Mouse (Mus musculus): ENCODE measurements around the gene Bet1l. TPM values are rescaled to one million over a fixed set of nuclear protein-coding genes. Genes with fewer than 3 reads are reported as not detected.

Bet1l gene
- polyA plus RNA-seq, 1 experiment, result 18.1 TPM

DNA sequence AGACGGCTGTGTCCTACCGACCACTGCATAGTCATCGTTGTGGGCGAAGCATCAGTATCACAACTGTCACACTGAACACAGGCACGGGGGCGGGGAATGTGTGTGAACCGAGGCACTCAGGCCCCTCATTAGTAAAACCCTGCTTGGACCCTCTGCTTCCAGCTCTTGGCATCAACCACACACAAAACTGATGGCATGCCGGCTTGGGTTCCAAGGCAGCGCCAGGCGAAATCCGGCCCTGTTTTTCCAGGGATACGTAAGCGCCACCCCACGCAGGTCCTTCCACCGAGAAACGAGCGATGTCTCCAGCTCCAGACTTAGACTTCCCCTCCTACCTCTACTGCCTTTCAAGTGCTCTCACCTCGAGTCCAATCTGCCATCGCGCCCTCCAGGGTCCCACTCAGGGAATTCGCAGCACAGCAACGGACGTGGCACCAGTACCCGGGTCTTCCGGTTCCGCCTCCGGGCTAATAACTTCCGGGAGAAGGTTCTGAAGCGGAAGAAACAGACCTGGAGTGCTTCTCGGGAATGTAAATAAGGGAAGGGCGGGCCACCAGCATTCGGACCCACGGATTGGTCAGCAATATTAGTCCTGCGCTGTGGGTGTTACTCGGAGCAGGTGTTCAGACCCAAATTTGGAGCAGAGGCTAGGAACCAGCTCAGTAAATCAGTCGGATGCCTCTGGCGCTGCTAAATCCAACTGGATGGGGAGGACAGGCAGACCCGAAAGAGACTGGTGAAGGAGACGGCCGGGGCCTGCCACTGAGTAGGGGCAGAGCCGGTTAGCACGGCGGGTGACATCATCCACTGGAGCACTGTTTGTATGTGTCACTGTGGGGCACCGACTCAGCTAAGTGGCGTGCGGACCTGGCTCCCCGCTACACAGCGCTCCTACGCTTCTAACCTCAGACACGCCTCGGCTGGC, 1.3 kb downstream of the Bet1l start, which contains the start of gene Gm45785:
Gm45785 (minus strand) TSS at position 472 of the 925 bp plus-strand sequence.
- under 1% methylated on average over 51 of the region's 51 CpGs for WGBS
- peak; percentile 66; the same call in 1 of the 2 replicates for TF ChIP-seq POLR2A (IDR thresholded peaks at IDR 0.05; ENCODE audit: borderline replicate concordance, control insufficient read depth, low read depth, low read length)
- TF ChIP-seq CTCF (IDR thresholded peaks at IDR 0.05; ENCODE audit: control insufficient read depth, insufficient read depth, low read length), result no peak
- Histone ChIP-seq H3K27ac (ENCODE audit: control insufficient read depth, insufficient read depth, low read depth, low read length, poor library complexity) (peak within 1 kb of the TSS; percentile 88), H3K4me1 (ENCODE audit: control insufficient read depth, insufficient read depth, low read length) (peaks cover 6% of the 10 kb centered on the region; the same call in 1 of the 2 replicates), H3K4me3 (replicated peaks; ENCODE audit: control insufficient read depth, low read depth, low read length) (peak within 1 kb of the TSS; percentile 82)

GRCm38 (mm10) chr7:140855181-140855580, 2.2 kb downstream of the Bet1l start:
- 57% methylated on average over 9 of the region's 9 CpGs for WGBS
- Histone ChIP-seq H3K27ac (ENCODE audit: control insufficient read depth, insufficient read depth, low read depth, low read length, poor library complexity) (no peak overlapping the region; the same call in 1 of the 2 replicates), H3K4me3 (replicated peaks; ENCODE audit: control insufficient read depth, low read depth, low read length) (peak overlapping the region; percentile 82), H3K4me1 (ENCODE audit: control insufficient read depth, insufficient read depth, low read length) (peaks cover 6% of the 10 kb centered on the region; the same call in 1 of the 2 replicates)
- TF ChIP-seq CTCF (IDR thresholded peaks at IDR 0.05; ENCODE audit: control insufficient read depth, insufficient read depth, low read length), result no peak
- TF ChIP-seq POLR2A (IDR thresholded peaks at IDR 0.05; ENCODE audit: borderline replicate concordance, control insufficient read depth, low read depth, low read length), result no peak

DNA sequence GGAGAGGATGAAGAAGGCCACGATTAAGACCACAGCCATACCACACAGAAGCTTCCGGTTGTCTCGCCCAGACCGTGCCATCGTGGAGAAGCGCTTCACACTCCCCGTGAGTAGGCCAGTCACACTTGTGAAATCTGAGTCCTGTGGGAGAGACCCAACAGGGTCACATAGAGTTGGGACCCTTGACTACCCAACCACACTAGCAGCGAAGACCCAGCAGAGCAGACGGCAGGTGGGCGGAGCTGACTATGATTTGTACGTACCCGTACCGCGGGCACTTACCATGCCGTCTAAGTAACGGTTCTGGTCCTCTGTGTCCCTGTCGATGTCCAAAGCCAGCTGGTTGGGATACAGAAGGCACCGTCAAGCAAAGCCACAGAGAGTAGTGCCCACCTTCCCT, 2.9 kb downstream of the Bet1l start:
- Histone ChIP-seq H3K4me1 (ENCODE audit: control insufficient read depth, insufficient read depth, low read length) (peaks cover 6% of the 10 kb centered on the region; the same call in 1 of the 2 replicates), H3K4me3 (replicated peaks; ENCODE audit: control insufficient read depth, low read depth, low read length) (no peak overlapping the region), H3K27ac (ENCODE audit: control insufficient read depth, insufficient read depth, low read depth, low read length, poor library complexity) (no peak overlapping the region)
- TF ChIP-seq POLR2A (IDR thresholded peaks at IDR 0.05; ENCODE audit: borderline replicate concordance, control insufficient read depth, low read depth, low read length) (no peak), CTCF (IDR thresholded peaks at IDR 0.05; ENCODE audit: control insufficient read depth, insufficient read depth, low read length) (no peak)
- whole genome bisulfite sequencing, result 88% methylated on average over 18 of the region's 18 CpGs

DNA sequence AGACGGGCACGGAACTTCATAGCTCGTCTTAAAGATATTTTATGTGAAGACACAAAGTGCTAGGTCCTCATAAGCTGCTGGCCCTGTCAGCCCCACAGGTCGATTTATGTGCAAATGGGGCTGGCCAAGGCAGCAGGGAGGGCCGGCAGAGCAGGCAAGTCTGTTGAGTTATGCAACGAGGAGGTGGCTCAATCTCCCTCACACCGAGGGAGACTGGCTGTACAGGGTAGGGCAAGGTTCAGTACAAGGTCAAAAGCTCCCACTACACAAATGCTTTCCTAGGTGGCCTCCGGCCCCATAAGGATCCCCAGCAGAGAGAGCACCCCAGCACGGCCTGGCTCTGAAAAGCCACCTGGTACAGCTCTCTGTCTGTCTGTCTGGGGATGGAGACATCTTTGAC, 4.0 kb downstream of the Bet1l start:
- no peak overlapping the region for H3K27ac ChIP-seq (ENCODE audit: control insufficient read depth, insufficient read depth, low read depth, low read length, poor library complexity)
- H3K4me3 ChIP-seq (replicated peaks; ENCODE audit: control insufficient read depth, low read depth, low read length), result no peak overlapping the region
- TF ChIP-seq CTCF (IDR thresholded peaks at IDR 0.05; ENCODE audit: control insufficient read depth, insufficient read depth, low read length) (no peak), POLR2A (IDR thresholded peaks at IDR 0.05; ENCODE audit: borderline replicate concordance, control insufficient read depth, low read depth, low read length) (no peak)
- WGBS, result 52% methylated on average over 9 of the region's 9 CpGs
- H3K4me1 ChIP-seq (ENCODE audit: control insufficient read depth, insufficient read depth, low read length), result peaks cover 3% of the 10 kb centered on the region; the same call in 1 of the 2 replicates

GRCm38 (mm10) chr7:140851916-140852315, 5.5 kb downstream of the Bet1l start:
- no peak overlapping the region for H3K27ac ChIP-seq (ENCODE audit: control insufficient read depth, insufficient read depth, low read depth, low read length, poor library complexity)
- WGBS, result 92% methylated on average over 4 of the region's 4 CpGs
- H3K4me1 ChIP-seq (ENCODE audit: control insufficient read depth, insufficient read depth, low read length), result peaks cover 1% of the 10 kb centered on the region; the same call in 1 of the 2 replicates
- TF ChIP-seq CTCF (IDR thresholded peaks at IDR 0.05; ENCODE audit: control insufficient read depth, insufficient read depth, low read length), result no peak
- TF ChIP-seq POLR2A (IDR thresholded peaks at IDR 0.05; ENCODE audit: borderline replicate concordance, control insufficient read depth, low read depth, low read length), result no peak
- H3K4me3 ChIP-seq (replicated peaks; ENCODE audit: control insufficient read depth, low read depth, low read length), result no peak overlapping the region

- 86% methylated on average over 10 of the region's 10 CpGs for WGBS
- H3K4me3 ChIP-seq (replicated peaks; ENCODE audit: control insufficient read depth, low read depth, low read length), result no peak overlapping the region
- no peak overlapping the region for H3K27ac ChIP-seq (ENCODE audit: control insufficient read depth, insufficient read depth, low read depth, low read length, poor library complexity)
- no peaks in the 10 kb centered on the region for H3K4me1 ChIP-seq (ENCODE audit: control insufficient read depth, insufficient read depth, low read length)
- TF ChIP-seq CTCF (IDR thresholded peaks at IDR 0.05; ENCODE audit: control insufficient read depth, insufficient read depth, low read length) (no peak), POLR2A (IDR thresholded peaks at IDR 0.05; ENCODE audit: borderline replicate concordance, control insufficient read depth, low read depth, low read length) (no peak)
These were observed 8.8 kb downstream of the Bet1l start for GRCm38 (mm10) chr7:140848591-140848990.

DNA sequence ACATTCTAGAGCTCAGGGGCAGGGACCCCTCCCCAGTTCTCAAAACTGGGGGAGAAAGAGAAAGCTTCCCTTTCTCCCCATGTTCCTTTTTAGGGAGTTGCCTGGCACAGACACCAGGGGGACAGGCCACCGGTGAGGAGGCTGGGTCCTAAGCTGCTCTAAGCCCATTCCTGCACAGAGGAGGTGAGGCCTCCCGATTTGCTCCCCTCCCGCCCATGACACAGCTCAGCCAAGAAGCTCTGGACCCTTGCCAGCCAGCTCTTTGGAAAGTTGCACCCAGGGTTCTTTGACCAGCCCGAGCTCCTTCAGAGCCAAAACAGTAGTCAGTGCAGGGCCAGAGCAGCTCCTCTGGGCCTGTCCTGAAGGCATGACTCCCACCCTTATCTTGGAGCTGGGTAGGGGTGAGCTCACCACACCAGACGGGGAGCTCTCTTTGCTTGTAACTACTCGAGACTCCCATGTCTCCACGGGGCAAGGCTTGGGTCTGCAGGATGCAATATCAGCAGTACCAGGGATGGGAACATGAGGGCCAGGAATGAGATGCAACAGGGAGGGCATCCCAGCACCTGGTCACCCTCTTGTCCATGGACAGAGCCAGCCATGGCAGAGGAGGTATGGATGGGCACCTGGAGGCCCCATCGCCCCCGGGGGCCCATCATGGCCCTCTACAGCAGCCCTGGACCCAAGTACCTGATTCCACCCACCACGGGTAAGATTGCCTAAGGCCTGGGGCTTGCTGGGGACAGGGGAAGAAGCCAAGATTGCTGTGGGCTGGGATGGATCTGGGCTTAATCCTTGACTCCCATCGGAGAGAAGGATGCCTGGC, 9.4 kb downstream of the Bet1l start, which contains the start of gene Odf3:
Odf3 (plus strand) TSS at position 51 of the 826 bp plus-strand sequence.
- Histone ChIP-seq H3K27ac (ENCODE audit: control insufficient read depth, insufficient read depth, low read depth, low read length, poor library complexity) (no peak within 1 kb of the TSS), H3K4me3 (replicated peaks; ENCODE audit: control insufficient read depth, low read depth, low read length) (no peak within 1 kb of the TSS), H3K4me1 (ENCODE audit: control insufficient read depth, insufficient read depth, low read length) (no peaks in the 10 kb centered on the region)
- no peak for TF ChIP-seq POLR2A (IDR thresholded peaks at IDR 0.05; ENCODE audit: borderline replicate concordance, control insufficient read depth, low read depth, low read length)
- no peak for TF ChIP-seq CTCF (IDR thresholded peaks at IDR 0.05; ENCODE audit: control insufficient read depth, insufficient read depth, low read length)
- 66% methylated on average over 11 of the region's 11 CpGs for WGBS

Measured in bone marrow, adult 2 months (tissue).